Mouse (Mus musculus) right cerebral cortex, postnatal 36 days (tissue): ENCODE measurements around the gene Rmi2.
A peak's percentile ranks its signal among the peaks of the same experiment; 100 is the strongest.

Experiments used
- DNase-seq, 2 experiments: peaks; one replicate each; pipeline ENCODE4 v3.0.0; 2022; ENCODE audit warnings: low spot score in 2 of 2, mixed read lengths in 1 of 2

Gene Rmi2

GRCm38 (mm10) chr16:10865592-10865987 is 30.7 kb downstream of the Rmi2 start:
- DNase-seq: no peak

- no peak for DNase-seq
Observed at GRCm38 (mm10) chr16:10866841-10867240, 32.0 kb downstream of the Rmi2 start.

- no peak for DNase-seq
Observed at GRCm38 (mm10) chr16:10867501-10867900, 32.6 kb downstream of the Rmi2 start.

GRCm38 (mm10) chr16:10867904-10868440 is 33.1 kb downstream of the Rmi2 start:
- peak; percentile 10 to 22 for DNase-seq

- DNase-seq: no peak
Observed at GRCm38 (mm10) chr16:10870969-10871368, 36.1 kb downstream of the Rmi2 start.

GRCm38 (mm10) chr16:10872825-10873360 is 38.0 kb downstream of the Rmi2 start:
- DNase-seq: no peak

- DNase-seq: peak; percentile 48 to 59
Observed at GRCm38 (mm10) chr16:10873654-10874053, 38.8 kb downstream of the Rmi2 start.

GRCm38 (mm10) chr16:10878227-10878626 is 43.4 kb downstream of the Rmi2 start:
- no peak for DNase-seq

- DNase-seq: no peak
Observed at GRCm38 (mm10) chr16:10879467-10879866, 44.6 kb downstream of the Rmi2 start.

- no peak for DNase-seq
Observed at GRCm38 (mm10) chr16:10881231-10881962, 46.5 kb downstream of the Rmi2 start.

- DNase-seq: no peak
Observed at GRCm38 (mm10) chr16:10887436-10887835, 52.6 kb downstream of the Rmi2 start.

GRCm38 (mm10) chr16:10890363-10890762 is 55.5 kb downstream of the Rmi2 start:
- no peak for DNase-seq

- no peak for DNase-seq
Observed at GRCm38 (mm10) chr16:10893161-10893560, 58.3 kb downstream of the Rmi2 start.

GRCm38 (mm10) chr16:10895906-10896305 is 61.0 kb downstream of the Rmi2 start:
- DNase-seq: no peak

- DNase-seq: no peak
Observed at GRCm38 (mm10) chr16:10897372-10897771, 62.5 kb downstream of the Rmi2 start.

GRCm38 (mm10) chr16:10900736-10901135 is 65.9 kb downstream of the Rmi2 start:
- no peak for DNase-seq

- DNase-seq: no peak
Observed at GRCm38 (mm10) chr16:10901956-10902355, 67.1 kb downstream of the Rmi2 start.

GRCm38 (mm10) chr16:10902849-10903248 is 68.0 kb downstream of the Rmi2 start:
- no peak for DNase-seq

- DNase-seq: no peak
Observed at GRCm38 (mm10) chr16:10905661-10906113, 70.8 kb downstream of the Rmi2 start.

GRCm38 (mm10) chr16:10910541-10910940 is 75.7 kb downstream of the Rmi2 start:
- no peak for DNase-seq

- DNase-seq: no peak
Observed at GRCm38 (mm10) chr16:10911061-10911460, 76.2 kb downstream of the Rmi2 start.

- DNase-seq: no peak
Observed at GRCm38 (mm10) chr16:10915066-10915465, 80.2 kb downstream of the Rmi2 start.

GRCm38 (mm10) chr16:10916271-10916670 is 81.4 kb downstream of the Rmi2 start:
- no peak for DNase-seq
